Mouse (Mus musculus): ENCODE data around the gene Zfp459.
A peak's percentile ranks its signal among the peaks of the same experiment; 100 is the strongest.
"Not testable (repeated sequence)": the region's sequence is repeated elsewhere in the genome, so short reads cannot be mapped to it uniquely, and the experiment has no call there.

Gene Zfp459

DNA sequence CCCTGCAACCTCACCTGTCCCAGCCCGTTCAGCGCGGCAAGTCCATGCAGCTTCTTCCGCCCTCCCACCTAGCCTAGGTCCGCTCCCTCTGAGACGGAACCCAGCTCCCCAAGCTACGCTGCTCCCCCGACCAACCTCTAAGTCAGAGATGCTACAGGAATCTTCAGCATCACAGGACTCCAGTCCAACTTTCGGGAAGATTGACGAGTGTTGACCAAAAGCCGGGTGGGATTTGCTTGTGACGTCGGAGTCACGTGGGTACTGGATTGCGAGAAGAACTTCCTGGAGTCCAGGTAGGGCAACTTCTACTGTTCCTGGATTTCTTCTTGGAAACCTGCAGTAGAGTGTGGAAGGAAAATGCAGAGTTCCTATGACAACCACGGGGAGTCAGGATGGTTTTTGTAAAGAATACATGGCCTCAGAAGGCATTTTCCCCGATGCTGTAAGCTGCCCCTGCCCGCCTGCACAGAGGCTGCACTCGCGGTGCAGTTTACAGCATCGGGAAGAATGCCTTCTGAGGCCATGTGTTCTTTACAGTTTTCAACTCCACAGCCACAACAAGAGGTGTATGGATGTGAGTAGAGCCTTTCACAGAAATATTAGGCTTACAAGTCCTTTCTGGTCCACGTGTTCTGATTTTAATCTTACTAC lies at the start of gene Zfp459:
Zfp459 (minus strand) TSS at position 212 of the 651 bp plus-strand sequence.
- DNase-seq (ENCODE audit: low spot score in 2 of 2): peak; percentile 5 to 28

DNA sequence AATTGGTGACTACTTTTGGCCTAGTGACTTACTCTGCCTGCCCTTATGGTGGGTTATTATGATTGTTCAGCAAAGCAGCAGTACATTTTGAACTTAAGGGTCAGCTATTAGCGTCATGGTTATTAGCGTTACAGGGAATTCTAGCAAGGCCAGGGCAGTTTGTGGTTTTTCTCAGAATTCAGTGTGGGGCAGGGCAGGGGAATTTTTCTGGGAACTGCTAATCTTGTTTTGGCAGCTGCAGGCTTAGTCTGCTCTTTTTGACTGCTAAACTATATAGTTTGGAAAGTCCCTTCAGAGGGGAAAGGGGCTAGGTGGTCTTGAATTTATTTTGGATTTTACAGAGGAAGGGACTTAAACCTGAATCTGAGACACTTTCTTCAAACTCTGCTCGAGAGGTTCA lies 48.1 kb upstream of the Zfp459 start:
- no peak for DNase-seq (ENCODE audit: low spot score in 2 of 2)

DNA sequence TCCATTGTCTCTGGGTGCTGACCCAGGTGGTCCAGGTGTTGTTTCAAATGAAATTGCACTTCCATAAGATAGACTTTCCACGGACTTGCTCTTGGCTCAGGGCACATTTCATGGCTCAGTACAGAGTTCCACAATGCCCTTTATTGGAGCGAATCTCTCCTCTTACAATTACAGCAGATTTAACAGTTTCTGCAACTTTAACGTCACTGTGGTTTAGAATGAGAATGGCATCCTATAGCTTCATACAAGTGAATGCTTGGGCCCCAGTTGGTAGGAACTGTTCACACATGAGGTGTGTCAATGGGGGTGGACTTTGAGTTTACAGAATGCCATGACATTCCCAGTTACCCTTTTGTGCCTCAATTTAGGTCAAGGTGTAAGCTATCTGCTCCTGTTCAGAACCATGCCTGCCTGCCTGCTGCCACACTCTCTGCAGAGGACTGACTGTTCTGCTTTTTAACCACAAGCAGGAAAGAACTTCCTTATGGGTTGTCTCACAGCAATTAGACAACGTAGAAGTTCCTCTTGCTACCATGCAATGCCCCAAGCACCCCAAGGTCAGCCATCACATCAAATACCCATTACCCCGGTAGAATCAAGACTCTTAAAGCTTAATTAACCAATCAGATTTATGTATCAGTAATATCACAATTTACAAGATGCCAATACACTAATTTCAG lies 42.4 kb upstream of the Zfp459 start:
- DNase-seq (ENCODE audit: low spot score in 2 of 2): not testable (repeated sequence)

GRCm38 (mm10) chr13:67452021-67452309 lies 30.7 kb upstream of the Zfp459 start:
- DNase-seq (ENCODE audit: low spot score in 2 of 2): peak in 1 of 2 experiments; percentile 6

- peak; percentile 77 to 80 for DNase-seq (ENCODE audit: low spot score in 2 of 2)
Observed at GRCm38 (mm10) chr13:67451172-67452020, 30.2 kb upstream of the Zfp459 start, which contains the start of gene Zfp874a. Gene Zfp874a (minus strand): TSS chr13:67451624.

GRCm38 (mm10) chr13:67437095-67437494 lies 15.9 kb upstream of the Zfp459 start:
- DNase-seq (ENCODE audit: low spot score in 2 of 2): not testable (repeated sequence)

GRCm38 (mm10) chr13:67428116-67428515 lies 6.9 kb upstream of the Zfp459 start:
- DNase-seq (ENCODE audit: low spot score in 2 of 2): no peak

- DNase-seq (ENCODE audit: low spot score in 2 of 2): not testable (repeated sequence)
Observed at GRCm38 (mm10) chr13:67425699-67426098, 4.5 kb upstream of the Zfp459 start.

GRCm38 (mm10) chr13:67422532-67422931 lies 1.3 kb upstream of the Zfp459 start:
- not testable (repeated sequence) for DNase-seq (ENCODE audit: low spot score in 2 of 2)

DNA sequence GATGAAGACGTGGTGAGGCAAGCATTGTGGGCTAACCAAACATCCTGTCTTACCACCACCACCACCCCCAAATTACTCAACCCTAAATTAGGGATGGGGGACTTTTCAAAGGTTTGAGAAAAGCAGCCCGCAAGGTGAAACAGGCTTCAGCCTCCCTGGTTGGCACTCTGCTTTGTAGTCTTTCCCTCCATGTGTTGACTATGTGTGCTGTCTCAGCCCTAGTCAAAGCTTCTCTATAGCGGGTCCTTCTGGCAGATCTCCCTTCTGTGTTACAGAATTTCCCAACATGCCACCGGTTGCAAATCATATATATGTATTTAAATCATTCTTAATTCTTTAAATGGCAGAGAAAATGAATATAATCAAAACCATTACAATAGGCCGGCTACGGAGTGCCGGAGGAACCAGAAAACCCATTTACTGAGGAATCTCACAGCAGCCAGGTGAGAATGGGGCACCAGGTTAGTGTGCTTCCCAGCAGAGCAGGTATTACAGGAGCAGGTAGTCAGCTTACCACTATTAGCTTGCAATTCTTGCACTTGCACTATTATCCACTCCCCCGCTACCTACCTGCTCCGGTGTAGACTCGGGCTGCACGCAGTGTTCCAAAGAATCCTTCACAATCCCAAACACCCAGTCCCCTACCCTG lies 536 bp downstream of the Zfp459 start:
- no peak for DNase-seq (ENCODE audit: low spot score in 2 of 2)

GRCm38 (mm10) chr13:67416811-67417210 lies 4.4 kb downstream of the Zfp459 start:
- no peak for DNase-seq (ENCODE audit: low spot score in 2 of 2)

DNA sequence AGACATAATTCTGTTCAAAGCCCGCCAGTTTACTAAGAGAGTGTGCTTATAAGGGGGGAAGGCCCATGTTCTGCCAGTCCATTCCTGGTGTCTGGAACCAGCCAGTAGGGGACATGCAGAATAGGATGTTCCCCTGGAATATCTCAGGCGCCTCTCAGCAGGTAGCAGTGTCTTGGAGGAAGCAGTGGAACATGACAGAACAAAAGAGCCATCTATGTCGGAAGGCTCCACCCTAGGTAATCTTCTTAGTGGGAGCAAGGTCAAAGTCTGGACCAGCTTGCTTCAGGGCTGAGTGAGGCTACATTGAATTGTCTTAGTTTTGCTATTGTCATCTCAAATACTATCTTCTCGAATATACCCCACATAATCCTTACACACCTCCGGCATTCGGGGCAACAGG lies 5.5 kb downstream of the Zfp459 start:
- DNase-seq (ENCODE audit: low spot score in 2 of 2): no peak

DNA sequence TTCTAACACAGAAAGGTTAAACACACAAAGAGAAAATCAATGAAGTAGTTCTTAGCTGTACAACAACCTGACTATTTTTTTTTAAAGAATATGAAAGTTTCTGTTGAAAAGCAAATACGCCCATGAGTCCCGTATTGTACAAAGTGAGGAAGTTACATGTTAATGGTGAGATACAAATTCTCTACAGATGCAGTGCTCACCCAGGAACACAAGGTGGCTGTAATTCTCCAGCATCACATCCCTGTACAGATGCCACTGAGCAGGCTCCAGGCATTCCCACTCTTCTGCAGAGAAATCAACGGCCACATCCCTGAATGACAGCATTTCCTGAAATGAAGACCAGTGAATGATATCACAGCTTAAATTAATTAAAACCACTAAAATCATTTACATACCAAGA lies 7.6 kb downstream of the Zfp459 start:
- not testable (repeated sequence) for DNase-seq (ENCODE audit: low spot score in 2 of 2)

- peak; percentile 34 to 59 for DNase-seq (ENCODE audit: low spot score in 2 of 2)
Observed at GRCm38 (mm10) chr13:67399183-67399903, 21.9 kb downstream of the Zfp459 start, which contains the start of gene Zfp429. Gene Zfp429 (minus strand): TSS chr13:67399819.

GRCm38 (mm10) chr13:67376255-67376654 lies 45.0 kb downstream of the Zfp459 start:
- DNase-seq (ENCODE audit: low spot score in 2 of 2): not testable (repeated sequence)

- DNase-seq (ENCODE audit: low spot score in 2 of 2): peak; percentile 24 to 26
Observed at GRCm38 (mm10) chr13:67375050-67375911, 45.9 kb downstream of the Zfp459 start, which contains the start of the genes Gm28041 and Zfp456. Gene Gm28041 (minus strand): TSS chr13:67375733. Gene Zfp456 (minus strand): TSS chr13:67375810.

- peak; percentile 72 to 81 for DNase-seq (ENCODE audit: low spot score in 2 of 2)
Observed at GRCm38 (mm10) chr13:67360131-67360744, 61.0 kb downstream of the Zfp459 start, which contains the start of the genes Gm28044 and Zfp953. Gene Gm28044 (minus strand): TSS chr13:67360536. Gene Zfp953 (minus strand): TSS chr13:67360605.

All from frontal cortex, postnatal 14 days (tissue).